Mouse (Mus musculus) 3T3-L1 (cell line): ENCODE data around the gene Sh2d4b.

Source experiments
- DNase-seq: peaks from one replicate; pipeline ENCODE4 v3.0.0-alpha.2; 2015; ENCODE audit warnings: low read depth, low spot score

The Sh2d4b gene

GRCm38 (mm10) chr14:40837397-40837796 lies 55.7 kb downstream of the Sh2d4b start:
- DNase-seq, result no peak

GRCm38 (mm10) chr14:40830505-40830904 lies 62.6 kb downstream of the Sh2d4b start:
- no peak for DNase-seq

GRCm38 (mm10) chr14:40830094-40830493 lies 63.0 kb downstream of the Sh2d4b start:
- DNase-seq, result no peak

- no peak for DNase-seq
Observed at GRCm38 (mm10) chr14:40818051-40818450, 75.0 kb downstream of the Sh2d4b start.

- no peak for DNase-seq
Observed at GRCm38 (mm10) chr14:40816715-40817114, 76.4 kb downstream of the Sh2d4b start.

- DNase-seq, result peak; percentile 48
Observed at GRCm38 (mm10) chr14:40791606-40792005, 101.5 kb downstream of the Sh2d4b start.

- DNase-seq, result peak; percentile 10
Observed at GRCm38 (mm10) chr14:40789110-40789509, 104.0 kb downstream of the Sh2d4b start.

- no peak for DNase-seq
Observed at GRCm38 (mm10) chr14:40769097-40770090, 123.7 kb downstream of the Sh2d4b start.
